Mouse (Mus musculus) CH12.LX (cell line): ENCODE data around the gene Pcyt2.

ENCODE experiments used
- CTCF ChIP-seq, 2 experiments: IDR thresholded peaks in 1 of 2; conservative IDR thresholded peaks in 1 of 2; 2 replicates each; pipeline ENCODE4 v1.5.1; 2011 to 2012; ENCODE audit warnings: low read depth in 2 of 2, low read length in 2 of 2, improper control_type of control experiment in 1 of 2, inconsistent platforms in 1 of 2, mild to moderate bottlenecking in 1 of 2, moderate library complexity in 1 of 2
- ELF1 ChIP-seq: IDR thresholded peaks from 2 replicates; pipeline ENCODE4 v1.6.1; 2014; ENCODE audit warnings: low read depth, mild to moderate bottlenecking, inconsistent platforms, low read length, improper control_type of control experiment
- EP300 ChIP-seq: IDR thresholded peaks from 2 replicates; pipeline ENCODE4 v1.6.1; 2011; ENCODE audit warnings: low read length, improper control_type of control experiment
- GABPA ChIP-seq: IDR thresholded peaks from 2 replicates; pipeline ENCODE4 v1.6.1; 2012; ENCODE audit warnings: low read depth, low read length, improper control_type of control experiment, inconsistent platforms; ENCODE audit not compliant: insufficient replicate concordance
- HCFC1 ChIP-seq: IDR thresholded peaks from 2 replicates; pipeline ENCODE4 v1.6.1; 2012; ENCODE audit warnings: low read depth, mild to moderate bottlenecking, inconsistent platforms, low read length, improper control_type of control experiment
- MAZ ChIP-seq: IDR thresholded peaks from 2 replicates; pipeline ENCODE4 v1.6.1; 2012; ENCODE audit warnings: low read depth, mild to moderate bottlenecking, inconsistent platforms, low read length, improper control_type of control experiment, moderate library complexity
- MEF2A ChIP-seq: IDR thresholded peaks from 2 replicates; pipeline ENCODE4 v1.6.1; 2014; ENCODE audit warnings: low read depth, mild to moderate bottlenecking, inconsistent platforms, low read length, improper control_type of control experiment, borderline replicate concordance
- POLR2A ChIP-seq: IDR thresholded peaks from 2 replicates; pipeline ENCODE4 v1.6.1; 2011; ENCODE audit warnings: low read depth, mild to moderate bottlenecking, improper control_type of control experiment, low read length
- SMC3 ChIP-seq: IDR thresholded peaks from 2 replicates; pipeline ENCODE4 v1.6.1; 2011; ENCODE audit warnings: low read depth, low read length, improper control_type of control experiment
- UBTF ChIP-seq: IDR thresholded peaks from 2 replicates; pipeline ENCODE4 v1.6.1; 2012; ENCODE audit warnings: low read depth, mild to moderate bottlenecking, inconsistent platforms, low read length, improper control_type of control experiment, moderate library complexity

- TF ChIP-seq CTCF (conservative IDR thresholded peaks at IDR 0.05 in 1 of 2, IDR thresholded peaks at IDR 0.05 in 1 of 2; ENCODE audit: low read depth in 2 of 2, low read length in 2 of 2) (no peak), UBTF (no peak), EP300 (no peak), POLR2A (no peak), GABPA (no peak), MAZ (no peak), SMC3 (no peak), ELF1 (no peak; the same call in 1 of the 2 replicates), MEF2A (no peak), HCFC1 (no peak)
Observed at GRCm38 (mm10) chr11:120580871-120581331, 36.8 kb downstream of the Pcyt2 start.
